Mouse (Mus musculus) olfactory bulb, adult 2 months (tissue): ENCODE measurements at regions not wholly inside any gene's neighbourhood (a gene's known extent, or its start where the extent isn't known, plus 50 kb on each side); places are given as distances from the start of the nearest gene placed in this dataset.

Source experiments
- H3K27ac ChIP-seq: fragments of 200-500 bp; 2 replicates; pipeline ENCODE4 v1.5.1; 2012; ENCODE audit warnings: low read depth, low read length; ENCODE audit not compliant: insufficient read depth
- H3K4me1 ChIP-seq: fragments of 200-500 bp; 2 replicates; pipeline ENCODE4 v1.6.1; 2012; ENCODE audit warnings: low read length; ENCODE audit not compliant: control insufficient read depth, insufficient read depth
- H3K4me3 ChIP-seq: fragments of 200-500 bp; 2 replicates; pipeline ENCODE4 v1.5.1; 2012; ENCODE audit warnings: mild to moderate bottlenecking, low read depth, low read length, moderate library complexity; ENCODE audit not compliant: insufficient read depth
- CTCF ChIP-seq: fragments of 200-500 bp; IDR thresholded peaks from 2 replicates; pipeline ENCODE4 v1.5.1; 2012; ENCODE audit warnings: low read depth, mild to moderate bottlenecking, low read length, moderate library complexity; ENCODE audit not compliant: insufficient read depth
- POLR2A ChIP-seq: fragments of 200-500 bp; IDR thresholded peaks from 2 replicates; pipeline ENCODE4 v1.6.1; 2012; ENCODE audit warnings: mild to moderate bottlenecking, low read depth, low read length, moderate library complexity; ENCODE audit not compliant: insufficient read depth
- whole genome bisulfite sequencing: fragments of 180-500 bp; shearing (Covaris S2); methylation state at CpG from one replicate; pipeline ENCODE4 v1.1.7; 2018; 5-methylcytosine and 5-hydroxymethylcytosine counted together

- TF ChIP-seq CTCF (no peak), POLR2A (no peak)
- no peak overlapping the region for H3K27ac ChIP-seq
- no peaks in the 10 kb centered on the region for H3K4me1 ChIP-seq
- no peak overlapping the region for H3K4me3 ChIP-seq
- WGBS: 92% methylated on average over 6 of the region's 6 CpGs
These were observed 98.4 kb upstream of the Plxna2 start for GRCm38 (mm10) chr1:194519509-194520220.

GRCm38 (mm10) chr1:194516136-194516535, 101.9 kb upstream of the Plxna2 start:
- 94% methylated on average over 1 of the region's 1 CpGs for WGBS
- no peak overlapping the region for H3K27ac ChIP-seq
- TF ChIP-seq POLR2A (no peak), CTCF (no peak)
- no peak overlapping the region for H3K4me3 ChIP-seq
- H3K4me1 ChIP-seq: no peaks in the 10 kb centered on the region

GRCm38 (mm10) chr1:194508314-194508713, 109.7 kb upstream of the Plxna2 start:
- 76% methylated on average over 1 of the region's 1 CpGs for WGBS
- Histone ChIP-seq H3K4me3 (no peak overlapping the region), H3K27ac (no peak overlapping the region), H3K4me1 (no peaks in the 10 kb centered on the region)
- TF ChIP-seq CTCF: no peak
- no peak for TF ChIP-seq POLR2A

GRCm38 (mm10) chr1:194505826-194506225, 112.2 kb upstream of the Plxna2 start:
- Histone ChIP-seq H3K27ac (no peak overlapping the region), H3K4me3 (no peak overlapping the region), H3K4me1 (no peaks in the 10 kb centered on the region)
- 72% methylated on average over 3 of the region's 3 CpGs for WGBS
- TF ChIP-seq CTCF (no peak), POLR2A (no peak)

GRCm38 (mm10) chr1:194504207-194504606, 113.8 kb upstream of the Plxna2 start:
- TF ChIP-seq CTCF: no peak
- no peak for TF ChIP-seq POLR2A
- H3K27ac ChIP-seq: no peak overlapping the region
- no peaks in the 10 kb centered on the region for H3K4me1 ChIP-seq
- H3K4me3 ChIP-seq: no peak overlapping the region

GRCm38 (mm10) chr1:194503517-194503916, 114.5 kb upstream of the Plxna2 start:
- 81% methylated on average over 3 of the region's 3 CpGs for WGBS
- TF ChIP-seq POLR2A: no peak
- no peak for TF ChIP-seq CTCF
- no peak overlapping the region for H3K27ac ChIP-seq
- H3K4me1 ChIP-seq: no peaks in the 10 kb centered on the region
- H3K4me3 ChIP-seq: no peak overlapping the region

GRCm38 (mm10) chr1:194496424-194496823, 121.6 kb upstream of the Plxna2 start:
- H3K4me3 ChIP-seq: no peak overlapping the region
- no peak overlapping the region for H3K27ac ChIP-seq
- WGBS: 86% methylated on average over 2 of the region's 2 CpGs
- no peak for TF ChIP-seq CTCF
- no peak for TF ChIP-seq POLR2A
- no peaks in the 10 kb centered on the region for H3K4me1 ChIP-seq

GRCm38 (mm10) chr1:194491111-194491510, 126.9 kb upstream of the Plxna2 start:
- TF ChIP-seq POLR2A (no peak), CTCF (no peak)
- no peak overlapping the region for H3K27ac ChIP-seq
- no peak overlapping the region for H3K4me3 ChIP-seq
- no peaks in the 10 kb centered on the region for H3K4me1 ChIP-seq

GRCm38 (mm10) chr1:194488126-194488525, 129.9 kb upstream of the Plxna2 start:
- no peak for TF ChIP-seq POLR2A
- Histone ChIP-seq H3K4me3 (no peak overlapping the region), H3K27ac (no peak overlapping the region), H3K4me1 (no peaks in the 10 kb centered on the region)

- no peak for TF ChIP-seq CTCF
- TF ChIP-seq POLR2A: no peak
- H3K4me3 ChIP-seq: no peak overlapping the region
- H3K27ac ChIP-seq: 0 out of 2 replicates have a peak overlapping the region, but pooled peaks have one; percentile 5
- no peaks in the 10 kb centered on the region for H3K4me1 ChIP-seq
These were observed 135.3 kb upstream of the Plxna2 start for GRCm38 (mm10) chr1:194482717-194483059.
